Mouse (Mus musculus) bone marrow, adult 2 months (tissue): ENCODE measurements around the gene Mical3.

ENCODE experiments used
- CTCF ChIP-seq: fragments of 200-500 bp; IDR thresholded peaks from 2 replicates; pipeline ENCODE4 v1.5.1; 2011; ENCODE audit warnings: low read length, control low read depth; ENCODE audit not compliant: control insufficient read depth, insufficient read depth
- POLR2A ChIP-seq: fragments of 200-500 bp; IDR thresholded peaks from 2 replicates; pipeline ENCODE4 v1.6.1; 2011; ENCODE audit warnings: low read depth, mild to moderate bottlenecking, control low read depth, low read length, borderline replicate concordance; ENCODE audit not compliant: control insufficient read depth

DNA sequence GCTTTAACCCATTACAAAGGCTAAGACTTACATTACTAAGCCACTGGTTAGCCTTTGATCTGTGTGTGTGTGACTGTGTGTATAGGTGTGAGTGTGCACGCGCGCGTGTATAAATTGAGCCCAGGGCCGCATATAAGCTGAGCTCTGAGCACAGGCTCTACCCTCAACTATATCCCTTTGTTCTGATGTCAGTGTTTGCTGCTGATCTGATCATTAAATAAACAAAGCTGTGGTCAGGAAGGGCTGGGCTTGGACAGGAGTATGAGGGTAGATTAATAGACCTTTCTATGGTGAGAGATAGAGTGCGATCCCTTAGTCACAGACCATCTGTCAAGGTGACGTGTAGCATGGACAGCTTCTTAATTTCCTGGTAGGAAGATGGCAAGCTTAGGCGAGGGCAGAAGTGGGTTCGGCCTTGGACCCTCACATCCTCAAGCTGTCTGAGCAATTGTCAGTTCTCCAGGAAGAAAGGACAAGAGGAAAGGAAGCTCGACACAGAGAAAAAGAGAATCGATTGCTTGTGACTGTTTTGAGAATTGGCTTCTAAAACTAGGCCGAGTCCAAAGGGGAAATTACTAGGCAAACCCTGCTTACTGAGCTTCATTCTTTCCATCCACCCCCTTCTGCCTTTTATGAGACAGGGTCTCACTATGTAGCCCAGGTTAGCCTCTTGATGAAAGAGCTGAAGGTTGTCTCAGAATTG, 7.7 kb upstream of the Mical3 start:
- TF ChIP-seq CTCF (no peak), POLR2A (no peak)
